Mouse (Mus musculus): ENCODE measurements around the gene Gm32742.

GRCm38 (mm10) chr9:51168698-51169097 is 3.4 kb upstream of the Gm32742 start:
- TF ChIP-seq POLR2A (IDR thresholded peaks at IDR 0.05; ENCODE audit: control insufficient read depth, extremely low read depth, insufficient read depth, low read length, poor library complexity) (no peak), CTCF (IDR thresholded peaks at IDR 0.05; ENCODE audit: borderline replicate concordance, control insufficient read depth, extremely low read depth, insufficient read depth, low read length, poor library complexity) (no peak)

Measured in thymus, adult 2 months (tissue).